Comparison of ENCODE assay signal across 19 mouse cellular contexts in genomic region chr12:102440551-102440950, GRCm38 (mm10). TPM values are rescaled to one million over a fixed set of nuclear protein-coding genes. Genes with fewer than 3 reads are reported as not detected.
DNase-seq lines count a peak whose midpoint lies in the region; ATAC-seq and TF ChIP-seq lines count a peak whose summit lies in the region.
"Had no signal": no experiment of that assay in that cellular context is flagged by ENCODE, and none has a peak within 500 bp of the region (broad histone marks: within the 10 kb centered on the region; RNA-seq: fewer than 3 reads in every experiment).

No protein-coding gene starts in this region.

- 92% methylated on average over 6 of the region's 7 CpGs for WGBS in macrophage (ENCODE audit: missing documents)

- H3K36me3 ChIP-seq in macrophage (ENCODE audit: inconsistent target) = no peaks in the 10 kb centered on the region
- H3K36me3 ChIP-seq: embryonic facial prominence, embryonic 15.5 days; forebrain, embryonic 15.5 days; heart, embryonic 13.5 days; limb, embryonic 13.5 days; liver, embryonic 15.5 days had no signal

- 0 out of 2 replicates have a peak overlapping the region, but pooled peaks have one; percentile 28 for H3K27ac ChIP-seq in layer of hippocampus, adult 2 months
- H3K27ac ChIP-seq in macrophage = peak overlapping the region; percentile 96
- H3K27ac ChIP-seq: limb, embryonic 13.5 days; liver, embryonic 15.5 days had no signal

- TF ChIP-seq CTCF in layer of hippocampus, adult 2 months (conservative IDR thresholded peaks at IDR 0.05) = no peak

- H3K79me2 ChIP-seq in macrophage (ENCODE audit: inconsistent target) = peaks cover 60% of the 10 kb centered on the region

- no peak for ATAC-seq in erythroid progenitor cell, adult 5-6 weeks (replicated peaks; ENCODE audit: low FRiP score, poor library complexity, severe bottlenecking)

- H3K4me3 ChIP-seq in layer of hippocampus, adult 2 months = no peak overlapping the region
- no peak overlapping the region for H3K4me3 ChIP-seq in macrophage (ENCODE audit: inconsistent target)

- DNase-seq in layer of hippocampus, adult 2 months (ENCODE audit: low spot score in 2 of 2) = no peak
- DNase-seq in layer of hippocampus, postnatal 10 days (ENCODE audit: low spot score in 2 of 2) = no peak
- DNase-seq in retina, adult 2 months (ENCODE audit: low read depth, low spot score) = peak; percentile 67
- DNase-seq in retina, embryonic 14.5 days (ENCODE audit: low spot score) = no peak
- no peak for DNase-seq in embryo, embryonic 9.5 days (ENCODE audit: extremely low spot score)
- DNase-seq: adrenal gland, adult 8-10 months; cerebellum, adult 9-10 months; heart, adult 2 months; heart, postnatal 14 days; kidney, adult 9 months; kidney, postnatal 36 days; lung, postnatal 4 days had no signal

RNA-seq across cellular contexts. Expression of gene Lgmn, which starts 0.9 kb away (rescaled TPM):
- total RNA-seq in layer of hippocampus, adult 2 months (2021) = 10 to 100 TPM; 78.6 to 84.8 TPM
- 100 to 1,000 TPM; 108 to 121 TPM for total RNA-seq in layer of hippocampus, postnatal 10 days (2021)
- total RNA-seq in macrophage (2018; cell fraction: chromatin; rRNA removed) = 100 to 1,000 TPM in 25 of 26 experiments, 10 to 100 TPM in 1; 88.6 to 854 (median 496) TPM
- 1,000 to 10,000 TPM; 1,640 to 2,709 (median 2,101) TPM for total RNA-seq in macrophage (2018; cell fraction: cytosol; rRNA removed)
- 1,000 to 10,000 TPM in 25 of 26 experiments, 100 to 1,000 TPM in 1; 456 to 3,671 (median 2,465) TPM for total RNA-seq in macrophage (2018; cell fraction: nucleus; rRNA removed)
- 1,992 to 3,134 TPM (median 2,166 TPM) in 3 replicates for polyA plus RNA-seq in macrophage (2018)
- 16.3 and 28.1 TPM in 2 replicates for total RNA-seq in erythroid progenitor cell, adult 5-6 weeks (2015; ENCODE audit: low replicate concordance)
- total RNA-seq in erythroid progenitor cell, adult 5-6 weeks (2017; ENCODE audit: low replicate concordance) = 13.1 and 17.7 TPM in 2 replicates

RNA-seq across cellular contexts. Expression of gene Golga5, which starts 28.4 kb away (rescaled TPM):
- total RNA-seq in layer of hippocampus, adult 2 months (2021) = 10 to 100 TPM; 24.6 to 26.3 TPM
- total RNA-seq in layer of hippocampus, postnatal 10 days (2021) = 10 to 100 TPM; 22.5 to 25.1 TPM
- total RNA-seq in macrophage (2018; cell fraction: chromatin; rRNA removed) = 10 to 100 TPM; 22.0 to 67.7 (median 45.9) TPM
- 10 to 100 TPM; 16.6 to 31.3 (median 26.2) TPM for total RNA-seq in macrophage (2018; cell fraction: cytosol; rRNA removed)
- total RNA-seq in macrophage (2018; cell fraction: nucleus; rRNA removed) = 10 to 100 TPM; 19.4 to 41.1 (median 29.3) TPM
- polyA plus RNA-seq in macrophage (2018) = 27.9 to 40.8 TPM (median 29.5 TPM) in 3 replicates
- 11.9 and 15.9 TPM in 2 replicates for total RNA-seq in erythroid progenitor cell, adult 5-6 weeks (2015; ENCODE audit: low replicate concordance)
- 20.3 and 20.7 TPM in 2 replicates for total RNA-seq in erythroid progenitor cell, adult 5-6 weeks (2017; ENCODE audit: low replicate concordance)
